Mouse (Mus musculus) testis, adult 2 months (tissue): ENCODE results near the gene Ly75.

ENCODE experiments used
- CTCF ChIP-seq: fragments of 200-500 bp; IDR thresholded peaks from 2 replicates; pipeline ENCODE4 v1.5.1; 2012; ENCODE audit warnings: low read depth, mild to moderate bottlenecking, inconsistent platforms, low read length, moderate library complexity; ENCODE audit not compliant: control insufficient read depth, insufficient read depth, insufficient replicate concordance
- POLR2A ChIP-seq: fragments of 200-500 bp; IDR thresholded peaks from 2 replicates; pipeline ENCODE4 v1.6.1; 2012; ENCODE audit warnings: low read depth, mild to moderate bottlenecking, inconsistent platforms, low read length, moderate library complexity; ENCODE audit not compliant: control insufficient read depth

DNA sequence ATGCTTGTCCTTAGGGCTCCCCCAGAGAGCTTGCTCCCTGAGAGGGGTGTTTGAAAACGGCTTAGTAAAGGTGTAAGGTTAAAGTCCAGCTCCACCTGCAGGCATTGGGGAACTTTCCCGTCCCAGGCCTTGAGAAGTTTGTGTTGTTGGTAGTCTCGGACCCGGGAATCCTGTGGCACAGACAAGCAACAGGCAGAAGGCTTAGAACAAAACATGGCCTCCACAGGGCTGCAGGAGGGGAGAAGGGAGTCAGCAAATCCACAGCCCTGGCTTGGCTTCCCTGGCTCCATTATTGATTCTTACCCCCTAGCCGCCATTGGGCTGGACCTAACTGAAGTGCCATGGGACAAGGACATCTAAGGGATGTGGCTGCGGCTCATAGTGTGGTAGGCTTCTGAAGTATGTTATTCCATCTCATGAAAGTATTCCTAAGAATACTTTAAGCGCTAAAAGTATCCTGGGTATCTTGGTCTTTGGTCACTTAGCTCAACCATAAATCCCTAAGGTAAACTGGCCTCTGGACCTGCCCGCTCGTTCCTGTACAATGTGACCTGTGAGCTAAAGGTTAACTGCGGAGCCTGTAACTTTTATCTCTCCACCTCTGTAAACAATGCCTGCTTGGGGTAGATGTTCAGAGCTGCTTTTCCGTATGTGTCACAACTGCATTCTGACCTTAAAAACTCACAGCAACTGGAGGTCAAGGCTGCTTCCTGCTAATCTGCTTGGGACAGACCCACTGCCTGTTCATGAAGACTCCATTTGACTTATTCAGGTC is 27.1 kb upstream of the Ly75 start:
- TF ChIP-seq CTCF: no peak
- TF ChIP-seq POLR2A: no peak
